Mouse (Mus musculus) ES-E14 (cell line): ENCODE results near the gene Oscp1. TPM values are rescaled to one million over a fixed set of nuclear protein-coding genes. Genes with fewer than 3 reads are reported as not detected.

Experiments used
- DNase-seq: peaks from one replicate; pipeline ENCODE4 v3.0.0-alpha.2; 2013; ENCODE audit warnings: low read depth, low spot score
- H3K27ac ChIP-seq: 2 replicates; pipeline ENCODE4 v1.5.1; 2012; ENCODE audit warnings: low read depth, mild to moderate bottlenecking, low read length, moderate library complexity, mixed read lengths; ENCODE audit not compliant: poor library complexity, insufficient read depth, severe bottlenecking
- H3K36me3 ChIP-seq: 2 replicates; pipeline ENCODE4 v1.6.1; 2012; ENCODE audit warnings: mild to moderate bottlenecking, low read length, moderate library complexity, mixed read lengths; ENCODE audit not compliant: control insufficient read depth, poor library complexity, insufficient read depth, severe bottlenecking
- H3K4me1 ChIP-seq, 2 experiments: fragments of 150-350 bp in 1 of 2; sonication (generic) in 1 of 2; 2 replicates each; pipeline ENCODE4 v1.6.1; 2012; ENCODE audit warnings: low read length in 2 of 2, mild to moderate bottlenecking in 1 of 2, mixed read lengths in 1 of 2; ENCODE audit not compliant: control insufficient read depth in 2 of 2, insufficient read depth in 2 of 2, poor library complexity in 1 of 2
- H3K4me3 ChIP-seq, 2 experiments: fragments of 150-350 bp in 1 of 2; sonication (generic) in 1 of 2; 2 replicates each; pipeline ENCODE4 v1.5.1; 2012; ENCODE audit warnings: low read length in 2 of 2, low read depth in 1 of 2, mild to moderate bottlenecking in 1 of 2, mixed read lengths in 1 of 2; ENCODE audit not compliant: insufficient read depth in 1 of 2, poor library complexity in 1 of 2, severe bottlenecking in 1 of 2
- H3K9ac ChIP-seq: 2 replicates; pipeline ENCODE4 v1.6.1; 2012; ENCODE audit warnings: low read depth, mild to moderate bottlenecking, low read length, mixed read lengths; ENCODE audit not compliant: poor library complexity, insufficient read depth, severe bottlenecking
- H3K9me3 ChIP-seq: fragments of 150-350 bp; sonication (generic); 2 replicates; pipeline ENCODE4 v1.6.1; 2012; ENCODE audit warnings: low read depth, mild to moderate bottlenecking, low read length; ENCODE audit not compliant: control insufficient read depth, insufficient read depth
- CHD2 ChIP-seq: IDR thresholded peaks from 2 replicates; pipeline ENCODE4 v1.6.1; 2014; ENCODE audit warnings: mild to moderate bottlenecking, low read depth, low read length, inconsistent platforms
- HCFC1 ChIP-seq: IDR thresholded peaks from 2 replicates; pipeline ENCODE4 v1.6.1; 2012; ENCODE audit warnings: low read length, inconsistent platforms, borderline replicate concordance; ENCODE audit not compliant: insufficient read depth
- MAFK ChIP-seq: IDR thresholded peaks from 2 replicates; pipeline ENCODE4 v1.6.1; 2014; ENCODE audit warnings: mild to moderate bottlenecking, low read depth, low read length, inconsistent platforms; ENCODE audit not compliant: insufficient read depth
- ZC3H11A ChIP-seq: IDR thresholded peaks from 2 replicates; pipeline ENCODE4 v1.6.1; 2012; ENCODE audit warnings: low read depth, mild to moderate bottlenecking, inconsistent platforms, low read length, borderline replicate concordance
- ZNF384 ChIP-seq: IDR thresholded peaks from 2 replicates; pipeline ENCODE4 v1.6.1; 2012; ENCODE audit warnings: low read depth, low read length, inconsistent platforms
- in situ Hi-C, 2 experiments: fragments of 600-800 bp; cut with MboI; formaldehyde crosslinking; loops; one replicate each; pipeline ENCODE4 v1.15.1; 2025; ENCODE audit warnings: low sequenced_read_pairs in 2 of 2, inconsistent platforms in 1 of 2; ENCODE audit not compliant: unreplicated experiment in 2 of 2
- total RNA-seq: library from RNA; depleted of rRNA; stranded (reverse); fragments of 300-350 nt; gene quantifications from 2 replicates; pipeline ENCODE4 v1.2.3, GENCODE M21; 2012; rRNA removed

The Oscp1 gene
- total RNA-seq, result 5.9 and 7.2 TPM in 2 replicates

DNA sequence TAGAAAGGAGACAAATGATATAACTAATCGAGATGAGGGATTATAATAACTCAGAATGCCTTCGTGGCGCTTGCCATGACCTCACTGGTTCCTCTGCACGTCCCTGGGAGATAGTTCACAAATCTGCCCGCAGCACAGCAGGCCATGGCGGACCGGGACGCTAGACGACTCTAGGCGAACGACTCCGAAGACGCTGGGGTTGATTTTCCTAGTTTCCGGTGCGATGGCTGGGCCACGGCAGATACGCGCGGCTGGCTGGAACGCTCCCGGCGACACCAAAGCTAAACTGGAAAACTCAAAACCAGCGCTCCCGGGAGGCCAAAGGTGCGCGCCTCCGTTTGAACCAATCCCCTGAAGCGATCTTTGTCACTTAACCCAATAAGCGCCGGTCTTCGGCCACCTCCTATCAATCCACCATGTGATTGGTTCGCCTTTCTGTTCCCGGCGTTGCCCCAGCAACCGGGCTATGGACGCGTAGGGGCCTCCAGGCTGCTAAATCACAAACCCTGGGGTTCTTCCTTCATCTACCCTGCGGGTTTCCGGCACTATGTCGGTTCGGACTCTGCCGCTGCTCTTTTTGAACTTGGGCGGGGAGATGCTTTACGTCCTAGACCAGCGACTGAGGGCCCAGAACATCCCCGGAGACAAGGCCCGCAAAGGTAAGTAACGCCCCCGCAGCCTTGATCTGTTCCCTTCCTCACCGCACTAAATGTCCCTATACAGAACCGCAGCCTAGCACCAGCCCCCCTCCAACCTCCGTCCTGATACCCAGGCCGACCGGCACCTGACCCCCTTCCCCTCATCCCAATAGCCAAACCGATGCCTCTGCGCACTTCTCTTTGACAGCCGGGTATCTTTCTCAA is at the start of gene Oscp1:
Gene Oscp1, plus strand, starts transcription at position 432 of the 863 bp plus-strand sequence.
- peak; percentile 86 for DNase-seq
- Histone ChIP-seq H3K9me3 (no peaks in the 10 kb centered on the region), H3K27ac (no peak within 1 kb of the TSS; the same call in 1 of the 2 replicates), H3K4me3 (peak within 1 kb of the TSS; percentile 82 to 87), H3K36me3 (peaks cover 6% of the 10 kb centered on the region), H3K9ac (peak within 1 kb of the TSS; percentile 85), H3K4me1 (no peaks in the 10 kb centered on the region)
- TF ChIP-seq MAFK (no peak), CHD2 (peak; percentile 84), ZC3H11A (no peak), HCFC1 (peak; percentile 66), ZNF384 (no peak)
- in situ Hi-C loops, result no loop called here

DNA sequence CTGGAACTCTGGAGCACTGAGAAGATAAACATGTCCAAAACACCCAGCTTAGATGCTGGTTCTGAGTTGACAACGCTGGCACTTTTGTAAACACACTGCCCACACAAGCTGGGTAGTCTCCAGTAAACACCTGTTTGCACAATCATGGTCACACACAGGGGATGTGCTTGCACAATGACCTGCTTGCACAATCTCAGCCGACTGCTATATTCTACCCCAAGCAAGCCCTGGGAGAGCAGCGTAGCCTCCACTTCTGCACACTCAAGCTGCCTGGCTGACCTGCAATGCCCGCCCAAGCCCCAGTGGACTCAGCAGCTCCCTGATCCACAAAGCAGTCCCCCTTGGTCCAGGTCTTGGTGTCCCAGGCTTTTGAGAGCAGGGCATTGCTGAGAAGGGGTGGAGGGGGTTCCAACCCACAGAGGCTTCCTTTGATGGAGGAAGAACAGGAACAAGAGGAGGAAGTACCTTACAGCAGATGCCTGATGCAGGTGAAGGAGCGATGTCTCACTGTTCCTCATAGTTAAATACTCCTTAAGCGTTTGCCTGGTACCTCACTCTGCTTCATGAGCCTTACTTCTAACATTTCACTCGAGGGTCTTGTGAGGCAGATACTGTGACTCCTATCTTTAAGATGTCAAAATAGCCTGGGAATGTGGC is 40.6 kb upstream of the Oscp1 start:
- no peaks in the 10 kb centered on the region for H3K36me3 ChIP-seq

DNA sequence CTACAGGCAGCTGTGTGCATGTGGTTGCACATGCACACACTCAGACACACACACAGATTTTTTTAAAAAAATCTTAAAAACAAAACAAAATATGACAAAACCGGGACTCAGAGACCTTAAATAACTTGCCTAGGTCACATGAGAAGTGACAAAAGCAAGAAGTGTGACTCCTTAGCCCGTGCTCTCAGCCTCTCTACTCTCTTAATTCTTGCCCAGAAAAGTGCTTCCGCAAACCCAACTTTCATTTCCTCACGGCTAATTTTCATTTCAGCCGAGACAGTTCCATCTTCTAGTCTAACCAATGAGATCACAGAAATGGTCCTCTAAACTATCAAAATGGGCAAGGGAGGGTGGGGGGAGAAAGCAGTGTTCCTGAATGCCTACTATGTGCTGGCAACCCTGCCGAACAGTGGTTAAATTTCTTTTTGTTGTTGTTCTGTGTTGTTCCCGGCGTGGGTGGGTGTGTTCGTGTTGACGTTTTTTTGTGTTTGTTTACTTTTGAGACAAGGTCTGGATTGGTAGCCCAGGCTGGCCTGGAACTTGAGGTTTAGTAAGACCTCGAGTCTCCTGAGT is 39.3 kb upstream of the Oscp1 start:
- Histone ChIP-seq H3K9me3 (no peaks in the 10 kb centered on the region), H3K4me1 (peaks cover 0 to 5% of the 10 kb centered on the region in 2 experiments; a peak in 1 of 4 replicates), H3K36me3 (no peaks in the 10 kb centered on the region), H3K4me3 (no peak overlapping the region), H3K9ac (no peak overlapping the region), H3K27ac (no peak overlapping the region)
- TF ChIP-seq ZC3H11A, result no peak
- no peak for TF ChIP-seq MAFK
- TF ChIP-seq HCFC1, result no peak
- no peak for TF ChIP-seq ZNF384
- no peak for TF ChIP-seq CHD2
- DNase-seq, result no peak
- in situ Hi-C loops, result no loop called here

More for the DNA sequence above, 40.6 kb upstream of the Oscp1 start:
- Histone ChIP-seq H3K4me1 (peaks cover 0 to 5% of the 10 kb centered on the region in 2 experiments; a peak in 1 of 4 replicates), H3K9me3 (no peaks in the 10 kb centered on the region), H3K9ac (no peak overlapping the region), H3K27ac (no peak overlapping the region), H3K4me3 (no peak overlapping the region)
- in situ Hi-C loops, result no loop called here
- DNase-seq, result no peak
- no peak for TF ChIP-seq CHD2
- no peak for TF ChIP-seq HCFC1
- TF ChIP-seq ZNF384, result no peak
- no peak for TF ChIP-seq ZC3H11A
- no peak for TF ChIP-seq MAFK

DNA sequence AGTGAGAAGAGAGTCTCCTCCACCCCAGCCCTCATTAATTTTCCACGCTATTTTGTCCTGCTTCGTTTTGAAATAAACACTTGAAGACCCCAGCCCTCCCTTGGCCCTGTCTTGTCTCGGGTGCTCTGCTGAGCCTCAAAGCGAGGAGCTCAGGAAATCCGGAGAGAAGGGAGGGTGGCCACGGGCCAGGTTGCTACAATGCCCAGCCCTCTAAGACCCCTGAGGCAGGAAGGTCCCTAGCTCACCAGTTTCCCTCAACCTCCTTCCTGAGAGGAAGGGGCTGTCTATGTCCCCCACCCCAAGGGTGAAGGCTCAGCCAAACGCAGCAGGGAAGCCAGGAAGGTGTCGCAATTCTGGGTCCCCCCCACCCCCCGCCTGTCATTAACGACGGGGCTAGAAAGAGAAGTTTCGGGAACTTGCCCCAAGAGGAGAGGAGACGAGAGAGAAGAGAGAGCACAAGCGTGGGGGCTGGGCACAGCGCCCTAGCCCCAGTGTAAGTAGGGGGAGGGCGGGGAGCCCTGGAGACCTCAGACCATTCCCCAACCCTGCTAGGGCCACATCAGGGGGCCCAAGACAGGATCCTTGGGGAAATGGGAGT is 34.0 kb upstream of the Oscp1 start, which contains the start of gene Csf3r:
Gene Csf3r, plus strand, starts transcription at position 248 of the 598 bp plus-strand sequence.
- Histone ChIP-seq H3K4me3 (no peak within 1 kb of the TSS), H3K36me3 (no peaks in the 10 kb centered on the region), H3K4me1 (0 out of 4 replicates have a peak, but pooled peaks cover 0 to 2% of the 10 kb centered on the region in 2 experiments), H3K9ac (no peak within 1 kb of the TSS), H3K27ac (no peak within 1 kb of the TSS), H3K9me3 (no peaks in the 10 kb centered on the region)
- DNase-seq, result no peak
- in situ Hi-C loops, result no loop called here
- TF ChIP-seq CHD2 (no peak), ZNF384 (no peak), HCFC1 (no peak), ZC3H11A (no peak), MAFK (no peak)
